Mouse (Mus musculus) neural tube, embryonic 12.5 days (tissue): Measurements from ENCODE around the gene Olfr804. TPM values are rescaled to one million over a fixed set of nuclear protein-coding genes. Genes with fewer than 3 reads are reported as not detected.

ENCODE experiments used
- ATAC-seq: fragments of 200-750 bp; cut with Nextera tagmentation; 2 replicates; pipeline ENCODE4 v1.8.0; 2017; ENCODE audit warnings: low read depth, mild to moderate bottlenecking, moderate TSS enrichment, moderate library complexity; ENCODE audit not compliant: low FRiP score
- H3K27ac ChIP-seq: fragments of 300-500 bp; sonication (generic); 2 replicates; pipeline ENCODE4 v1.5.1; 2016
- H3K27me3 ChIP-seq: fragments of 300-500 bp; sonication (generic); replicated peaks from 2 replicates; pipeline ENCODE4 v1.6.1; 2016; ENCODE audit warnings: mild to moderate bottlenecking
- H3K36me3 ChIP-seq: fragments of 300-500 bp; sonication (generic); 2 replicates; pipeline ENCODE4 v1.6.1; 2016; ENCODE audit warnings: mild to moderate bottlenecking
- H3K4me1 ChIP-seq: fragments of 300-500 bp; sonication (generic); 2 replicates; pipeline ENCODE4 v1.6.1; 2016
- H3K4me2 ChIP-seq: fragments of 300-500 bp; sonication (generic); replicated peaks from 2 replicates; pipeline ENCODE4 v1.6.1; 2016; ENCODE audit warnings: mild to moderate bottlenecking
- H3K4me3 ChIP-seq: fragments of 300-500 bp; sonication (generic); 2 replicates; pipeline ENCODE4 v1.5.1; 2016
- H3K9ac ChIP-seq: fragments of 300-500 bp; sonication (generic); 2 replicates; pipeline ENCODE4 v1.6.1; 2016; ENCODE audit warnings: mild to moderate bottlenecking
- H3K9me3 ChIP-seq: fragments of 300-500 bp; sonication (generic); 2 replicates; pipeline ENCODE4 v1.6.1; 2016; ENCODE audit warnings: mild to moderate bottlenecking
- WGBS: fragments of 180-500 bp; shearing (Covaris S2); methylation state at CpG from one replicate; pipeline ENCODE4 v1.1.7; 2016; 5-methylcytosine and 5-hydroxymethylcytosine counted together
- microRNA-seq: library from miRNA; unstranded; fragments of <30 nt; microRNA quantifications from one replicate; pipeline ENCODE4, GENCODE M21; 2017
- polyA plus RNA-seq: library from polyadenylated mRNA; unstranded; fragments of >200 nt; fragmentation: Nextera tagmentation; extraction: Ambion mirVana; gene quantifications from 2 replicates; pipeline ENCODE4 v1.2.1, GENCODE M21; 2016

Gene Olfr804
- polyA plus RNA-seq: not detected in 2 replicates

DNA sequence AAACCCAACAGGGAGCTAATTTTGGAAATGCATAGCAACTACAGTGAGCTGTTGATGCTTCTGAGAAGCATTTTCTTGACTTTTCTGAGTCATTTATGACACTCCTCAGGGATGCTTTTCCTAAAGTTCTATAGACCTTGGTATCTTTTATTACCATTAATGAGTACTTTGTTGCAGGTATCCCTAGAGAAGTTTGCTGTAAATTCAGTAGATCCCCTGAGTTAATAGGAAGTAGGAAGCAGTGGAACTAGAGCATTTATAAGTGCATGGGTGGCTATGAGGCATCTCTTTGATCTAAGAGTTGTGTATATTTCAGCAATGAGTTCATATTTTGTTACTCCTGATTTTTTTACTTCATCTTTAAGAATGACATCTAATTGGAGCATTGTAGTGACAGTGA, at the start of gene Olfr804:
Gene Olfr804 (plus strand): TSS at position 301 of the 400 bp plus-strand sequence.
- ATAC-seq: no peak
- no peaks in the 10 kb centered on the region for H3K36me3 ChIP-seq
- no peak within 1 kb of the TSS for H3K27ac ChIP-seq
- no peaks in the 10 kb centered on the region for H3K9me3 ChIP-seq
- H3K4me2 ChIP-seq: no peak within 1 kb of the TSS
- H3K4me1 ChIP-seq: no peaks in the 10 kb centered on the region
- no peaks in the 10 kb centered on the region for H3K27me3 ChIP-seq
- H3K9ac ChIP-seq: no peak within 1 kb of the TSS
- H3K4me3 ChIP-seq: no peak within 1 kb of the TSS

DNA sequence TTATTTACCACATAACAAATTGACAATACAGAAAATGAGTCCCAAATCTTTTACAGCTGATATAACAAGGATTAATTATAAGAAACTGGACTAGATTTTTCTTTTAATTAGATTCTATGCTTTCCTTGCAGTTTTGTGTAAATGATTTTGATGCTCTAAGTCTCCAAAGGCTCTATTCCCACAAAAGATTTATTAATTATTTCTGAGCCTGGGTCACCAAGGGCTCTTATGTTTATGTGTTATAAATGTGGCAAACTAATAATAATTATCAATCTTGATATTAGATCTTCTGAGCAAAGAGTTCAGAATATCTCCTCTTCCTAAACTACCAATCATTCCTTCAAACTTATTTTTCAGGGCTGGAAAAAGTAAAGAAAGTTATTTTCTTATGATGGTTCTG, 45.6 kb upstream of the Olfr804 start, which contains the start of gene Olfr800:
Gene Olfr800 (plus strand): TSS at position 301 of the 400 bp plus-strand sequence.
- H3K4me3 ChIP-seq: no peak within 1 kb of the TSS
- H3K9me3 ChIP-seq: no peaks in the 10 kb centered on the region
- no peaks in the 10 kb centered on the region for H3K4me1 ChIP-seq

DNA sequence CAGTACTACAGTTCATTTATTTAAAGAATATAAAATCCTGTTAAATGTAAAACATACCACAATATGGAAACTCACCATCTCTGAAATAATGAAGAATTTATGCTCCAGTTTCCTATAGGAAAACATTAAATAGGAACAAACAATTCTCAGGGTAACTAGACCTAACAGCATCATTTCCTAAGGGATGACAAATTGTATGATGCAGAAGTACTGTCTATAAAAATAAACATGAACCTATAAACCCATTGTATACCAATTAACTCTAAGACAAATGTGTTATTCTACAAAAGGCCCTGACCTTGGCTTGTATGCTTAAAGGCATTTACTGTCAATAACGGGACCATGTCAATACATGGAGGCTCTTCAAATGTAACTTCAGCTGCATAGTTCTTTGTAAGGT, 29.2 kb upstream of the Olfr804 start, which contains the start of gene Olfr801:
Gene Olfr801 (minus strand): TSS at position 101 of the 400 bp plus-strand sequence.
- Histone ChIP-seq H3K4me1 (no peaks in the 10 kb centered on the region), H3K4me2 (no peak within 1 kb of the TSS), H3K27ac (no peak within 1 kb of the TSS), H3K27me3 (no peaks in the 10 kb centered on the region), H3K9me3 (no peaks in the 10 kb centered on the region), H3K9ac (no peak within 1 kb of the TSS), H3K4me3 (no peak within 1 kb of the TSS), H3K36me3 (no peaks in the 10 kb centered on the region)
- WGBS: 69% methylated on average over 1 of the region's 1 CpGs
- no peak for ATAC-seq

More for the DNA sequence above, 45.6 kb upstream of the Olfr804 start, which contains the start of gene Olfr800:
- Histone ChIP-seq H3K36me3 (no peaks in the 10 kb centered on the region), H3K27ac (no peak within 1 kb of the TSS), H3K4me2 (no peak within 1 kb of the TSS), H3K9ac (no peak within 1 kb of the TSS), H3K27me3 (no peaks in the 10 kb centered on the region)
- ATAC-seq: no peak

DNA sequence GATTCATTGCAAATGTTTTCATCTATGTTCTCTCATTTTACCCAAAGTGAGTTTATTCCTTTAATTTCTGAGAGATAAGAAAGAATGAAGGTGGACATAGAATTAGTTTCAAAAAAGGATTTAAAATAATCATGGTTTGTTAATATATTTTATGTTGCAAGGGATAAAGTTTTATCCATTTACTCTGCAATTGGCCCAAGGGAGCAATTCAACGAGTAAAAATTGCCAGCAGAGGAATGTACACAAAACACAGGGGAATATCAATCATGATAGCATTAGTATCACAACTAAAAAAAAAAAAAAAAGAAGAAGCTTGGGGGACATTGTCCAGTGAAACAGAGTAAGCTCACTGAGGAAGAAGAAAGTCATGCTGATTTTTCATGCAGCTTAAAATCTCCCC, 14.9 kb upstream of the Olfr804 start, which contains the start of gene Olfr802:
Gene Olfr802 (minus strand): TSS at position 101 of the 400 bp plus-strand sequence.
- Histone ChIP-seq H3K4me2 (no peak within 1 kb of the TSS), H3K9me3 (no peaks in the 10 kb centered on the region), H3K4me1 (no peaks in the 10 kb centered on the region), H3K27me3 (no peaks in the 10 kb centered on the region), H3K36me3 (no peaks in the 10 kb centered on the region), H3K9ac (no peak within 1 kb of the TSS), H3K4me3 (no peak within 1 kb of the TSS), H3K27ac (no peak within 1 kb of the TSS)
- 60% methylated on average over 1 of the region's 1 CpGs for WGBS
- ATAC-seq: no peak

DNA sequence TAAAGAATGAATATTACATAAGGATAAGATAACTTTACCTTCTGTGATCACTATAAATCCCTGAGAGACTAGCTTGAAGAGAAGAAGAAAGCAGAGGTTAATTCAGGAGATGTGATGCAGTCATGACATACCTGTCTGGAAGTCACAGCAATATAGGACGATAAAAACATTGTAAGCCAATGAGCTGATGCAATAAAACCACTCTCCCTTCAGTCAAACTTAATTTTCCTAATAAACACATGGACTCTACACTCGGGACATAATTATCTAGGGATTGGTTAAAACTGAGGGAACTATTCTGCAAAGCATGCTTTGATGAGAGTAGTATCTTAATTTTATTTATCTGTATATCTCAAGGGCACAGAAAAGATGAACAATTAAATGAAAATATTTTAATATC, 8.8 kb upstream of the Olfr804 start, which contains the start of gene Olfr803:
Gene Olfr803 (minus strand): TSS at position 101 of the 400 bp plus-strand sequence.
- WGBS: 86% methylated on average over 2 of the region's 2 CpGs
- Histone ChIP-seq H3K36me3 (no peaks in the 10 kb centered on the region), H3K4me2 (no peak within 1 kb of the TSS), H3K9me3 (no peaks in the 10 kb centered on the region), H3K27ac (no peak within 1 kb of the TSS), H3K4me3 (no peak within 1 kb of the TSS), H3K4me1 (no peaks in the 10 kb centered on the region), H3K9ac (no peak within 1 kb of the TSS), H3K27me3 (no peaks in the 10 kb centered on the region)
- no peak for ATAC-seq

DNA sequence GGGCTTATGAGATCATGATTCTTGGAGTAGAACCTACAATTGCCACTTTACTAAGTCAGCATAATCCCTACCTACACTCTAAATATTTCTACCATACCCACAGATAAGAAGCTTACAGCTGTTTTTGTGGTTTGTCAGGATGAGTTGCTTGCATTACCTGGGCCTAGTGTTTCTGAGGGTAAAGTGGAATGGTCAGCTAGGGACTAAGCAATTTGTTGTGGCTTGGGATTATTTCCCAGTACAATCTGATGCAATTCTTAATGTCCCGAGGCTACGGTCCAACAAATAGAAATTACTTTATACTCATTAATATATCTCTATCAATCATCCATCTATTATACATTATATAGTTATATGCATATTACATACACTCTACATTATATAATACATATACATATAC, 26.3 kb downstream of the Olfr804 start, which contains the start of gene Olfr805:
Gene Olfr805 (minus strand): TSS at position 101 of the 400 bp plus-strand sequence.
- WGBS: 92% methylated on average over 2 of the region's 2 CpGs
- Histone ChIP-seq H3K9me3 (no peaks in the 10 kb centered on the region), H3K27me3 (no peaks in the 10 kb centered on the region), H3K4me2 (no peak within 1 kb of the TSS), H3K27ac (no peak within 1 kb of the TSS), H3K9ac (no peak within 1 kb of the TSS), H3K4me1 (no peaks in the 10 kb centered on the region), H3K4me3 (no peak within 1 kb of the TSS), H3K36me3 (no peaks in the 10 kb centered on the region)
- ATAC-seq: no peak

DNA sequence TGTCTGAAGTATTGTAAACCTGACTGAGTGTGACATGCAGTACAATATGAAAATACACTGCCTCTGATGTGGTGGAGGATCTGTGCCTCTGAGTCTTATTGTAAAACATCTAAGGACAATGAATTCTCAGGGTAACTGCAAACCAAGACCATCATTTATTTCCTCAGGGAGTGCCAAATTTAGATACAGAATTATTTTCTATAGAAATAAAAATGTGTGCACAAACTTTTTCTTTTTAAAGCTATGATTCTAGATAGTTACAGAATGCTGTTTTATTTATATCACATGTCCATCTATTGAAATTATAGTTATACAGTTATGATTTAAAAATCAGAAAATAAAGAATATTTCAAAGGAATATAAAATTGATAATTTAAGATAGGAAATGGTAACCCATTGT, 38.8 kb downstream of the Olfr804 start, which contains the start of gene Olfr806:
Gene Olfr806 (minus strand): TSS at position 101 of the 400 bp plus-strand sequence.
- Histone ChIP-seq H3K4me2 (no peak within 1 kb of the TSS), H3K36me3 (no peaks in the 10 kb centered on the region), H3K27ac (no peak within 1 kb of the TSS), H3K27me3 (no peaks in the 10 kb centered on the region), H3K9me3 (no peaks in the 10 kb centered on the region), H3K9ac (no peak within 1 kb of the TSS), H3K4me1 (no peaks in the 10 kb centered on the region), H3K4me3 (no peak within 1 kb of the TSS)
- ATAC-seq: no peak

DNA sequence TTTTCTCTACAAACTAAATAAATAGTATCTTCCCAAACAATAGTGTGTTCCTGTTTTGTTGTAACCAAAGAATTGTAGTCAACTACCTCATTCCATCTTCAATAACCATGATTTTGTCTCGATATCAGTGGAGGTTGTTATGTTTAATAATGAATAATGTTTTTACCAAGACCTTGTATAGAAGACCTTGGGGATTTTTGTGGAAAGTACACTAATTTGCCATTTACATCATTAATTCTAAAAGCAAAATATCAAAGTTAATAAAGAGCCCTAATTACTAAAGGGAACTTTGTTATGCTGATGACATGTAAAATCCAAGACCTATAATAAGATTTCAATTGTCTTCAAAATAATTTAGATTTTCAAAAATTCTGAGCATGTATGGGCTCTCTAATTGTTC, 54.7 kb downstream of the Olfr804 start, which contains the start of gene Olfr807:
Gene Olfr807 (minus strand): TSS at position 101 of the 400 bp plus-strand sequence.
- H3K27me3 ChIP-seq: no peaks in the 10 kb centered on the region
- ATAC-seq: no peak
- no peaks in the 10 kb centered on the region for H3K4me1 ChIP-seq
- 86% methylated on average over 1 of the region's 1 CpGs for WGBS
- H3K9me3 ChIP-seq: no peaks in the 10 kb centered on the region
- no peak within 1 kb of the TSS for H3K9ac ChIP-seq
- no peaks in the 10 kb centered on the region for H3K36me3 ChIP-seq
- no peak within 1 kb of the TSS for H3K27ac ChIP-seq
- H3K4me2 ChIP-seq: no peak within 1 kb of the TSS
- H3K4me3 ChIP-seq: no peak within 1 kb of the TSS

Small RNA genes lying within 50 kb of the gene (microRNA-seq; reads per million reads assigned to microRNA genes)
- not detected for gene Gm24485

Other genes starting within 250 kb of the Olfr804 start
- gene Olfr787, start 241.3 kb upstream of the Olfr804 start, polyA plus RNA-seq: not detected in 2 replicates
- gene Olfr788, start 232.2 kb upstream of the Olfr804 start, polyA plus RNA-seq: not detected in 2 replicates
- not detected in 2 replicates for gene Olfr789, start 218.5 kb upstream of the Olfr804 start, polyA plus RNA-seq
- not detected in 2 replicates for gene Olfr790, start 204.7 kb upstream of the Olfr804 start, polyA plus RNA-seq
- gene Olfr791, start 181.4 kb upstream of the Olfr804 start, polyA plus RNA-seq: not detected in 2 replicates
- gene Olfr792, start 164.0 kb upstream of the Olfr804 start, polyA plus RNA-seq: not detected in 2 replicates
- gene Olfr794, start 135.6 kb upstream of the Olfr804 start, polyA plus RNA-seq: not detected in 2 replicates
- gene Olfr796, start 90.6 kb upstream of the Olfr804 start, polyA plus RNA-seq: not detected in 2 replicates
- gene Olfr798, start 75.3 kb upstream of the Olfr804 start, polyA plus RNA-seq: not detected in 2 replicates
- gene Olfr799, start 65.7 kb upstream of the Olfr804 start, polyA plus RNA-seq: not detected in 2 replicates
- gene Olfr800, start 45.5 kb upstream of the Olfr804 start, polyA plus RNA-seq: not detected in 2 replicates
- not detected in 2 replicates for gene Olfr801, start 29.3 kb upstream of the Olfr804 start, polyA plus RNA-seq
- gene Olfr802, start 15.0 kb upstream of the Olfr804 start, polyA plus RNA-seq: not detected in 2 replicates
- not detected in 2 replicates for gene Olfr803, start 8.9 kb upstream of the Olfr804 start, polyA plus RNA-seq
- gene Olfr805, start 26.2 kb downstream of the Olfr804 start, polyA plus RNA-seq: not detected in 2 replicates
- not detected in 2 replicates for gene Olfr806, start 38.7 kb downstream of the Olfr804 start, polyA plus RNA-seq
- not detected in 2 replicates for gene Olfr807, start 54.6 kb downstream of the Olfr804 start, polyA plus RNA-seq
- not detected in 2 replicates for gene Olfr808, start 62.3 kb downstream of the Olfr804 start, polyA plus RNA-seq
- gene Olfr809, start 71.4 kb downstream of the Olfr804 start, polyA plus RNA-seq: not detected in 2 replicates
- not detected in 2 replicates for gene Olfr810, start 91.7 kb downstream of the Olfr804 start, polyA plus RNA-seq
- gene Olfr811, start 101.2 kb downstream of the Olfr804 start, polyA plus RNA-seq: not detected in 2 replicates
- gene Olfr812, start 142.9 kb downstream of the Olfr804 start, polyA plus RNA-seq: not detected in 2 replicates
- not detected in 2 replicates for gene Olfr813, start 152.2 kb downstream of the Olfr804 start, polyA plus RNA-seq
- not detected in 2 replicates for gene Olfr814, start 176.6 kb downstream of the Olfr804 start, polyA plus RNA-seq
- gene Olfr815, start 202.7 kb downstream of the Olfr804 start, polyA plus RNA-seq: not detected in 2 replicates
- gene Olfr816, start 212.4 kb downstream of the Olfr804 start, polyA plus RNA-seq: not detected in 2 replicates
- not detected in 2 replicates for gene Olfr818, start 245.9 kb downstream of the Olfr804 start, polyA plus RNA-seq